11 mouse cellular contexts compared by ENCODE assay signal in genomic region chr2:130575873-130576272, GRCm38 (mm10). TPM values are rescaled to one million over a fixed set of nuclear protein-coding genes. Genes with fewer than 3 reads are reported as not detected.
DNase-seq lines count a peak whose midpoint lies in the region; ATAC-seq and TF ChIP-seq lines count a peak whose summit lies in the region.
"Had no signal": no experiment of that assay in that cellular context is flagged by ENCODE, and none has a peak within 500 bp of the region (broad histone marks: within the 10 kb centered on the region; RNA-seq: fewer than 3 reads in every experiment).

TSS of gene Oxt (plus strand) at chr2:130576173.

- peak within 1 kb of the TSS; percentile 55 for H3K4me2 ChIP-seq in lung, embryonic 14.5 days
- H3K4me2 ChIP-seq in forebrain, embryonic 15.5 days (replicated peaks) = peak within 1 kb of the TSS; percentile 44
- peak within 1 kb of the TSS; percentile 55 for H3K4me2 ChIP-seq in limb, embryonic 15.5 days

- no peak within 1 kb of the TSS for H3K9ac ChIP-seq in lung, embryonic 14.5 days
- peak within 1 kb of the TSS; percentile 24; the same call in 1 of the 2 replicates for H3K9ac ChIP-seq in forebrain, embryonic 15.5 days (replicated peaks)
- 0 out of 2 replicates have a peak within 1 kb of the TSS, but pooled peaks have one; percentile 14 for H3K9ac ChIP-seq in limb, embryonic 15.5 days

- no peak within 1 kb of the TSS for H3K27ac ChIP-seq in lung, embryonic 14.5 days (ENCODE audit: low read depth)
- H3K27ac ChIP-seq in forebrain, embryonic 15.5 days (replicated peaks) = no peak within 1 kb of the TSS
- no peak within 1 kb of the TSS for H3K27ac ChIP-seq in limb, embryonic 15.5 days
- no peak within 1 kb of the TSS for H3K27ac ChIP-seq in small intestine, adult 2 months (ENCODE audit: insufficient read depth, low read depth, low read length)

- ATAC-seq in lung, embryonic 14.5 days (ENCODE audit: insufficient read depth) = no peak
- no peak for ATAC-seq in forebrain, embryonic 15.5 days (replicated peaks)
- no peak for ATAC-seq in limb, embryonic 15.5 days (ENCODE audit: insufficient number of reproducible peaks, low FRiP score, low TSS enrichment, low read depth)

- 52% methylated on average over 9 of the region's 9 CpGs for WGBS in lung, embryonic 14.5 days
- 68% methylated on average over 9 of the region's 9 CpGs for WGBS in lung, adult 2 months
- WGBS in forebrain, embryonic 15.5 days = 48% methylated on average over 9 of the region's 9 CpGs
- 47% methylated on average over 9 of the region's 9 CpGs for WGBS in limb, embryonic 15.5 days
- 84% methylated on average over 9 of the region's 9 CpGs for WGBS in small intestine, adult 2 months

- DNase-seq in lung, embryonic 14.5 days = no peak
- no peak for DNase-seq in lung, adult 2 months
- no peak for DNase-seq in thymus, postnatal 10 days (ENCODE audit: low spot score in 2 of 2)
- no peak for DNase-seq in ovary, adult 18-20 months (ENCODE audit: low spot score)
- no peak for DNase-seq in gastrocnemius, postnatal 10 days
- DNase-seq: embryo, embryonic 11 days; kidney, adult 9 months; thymus, adult 2 months had no signal

- no peak for TF ChIP-seq CTCF in lung, embryonic 14.5 days (IDR thresholded peaks at IDR 0.05; ENCODE audit: low read depth)
- no peak for TF ChIP-seq CTCF in lung, adult 2 months (IDR thresholded peaks at IDR 0.05; ENCODE audit: insufficient read depth, low read length)
- TF ChIP-seq CTCF in small intestine, adult 2 months (IDR thresholded peaks at IDR 0.05; ENCODE audit: extremely low read depth, insufficient read length, insufficient replicate concordance, low read depth, low read length) = no peak

- H3K27me3 ChIP-seq in lung, embryonic 14.5 days (ENCODE audit: insufficient read depth, low read length) = peaks cover 61% of the 10 kb centered on the region
- peaks cover 57% of the 10 kb centered on the region for H3K27me3 ChIP-seq in forebrain, embryonic 15.5 days
- peaks cover 64% of the 10 kb centered on the region for H3K27me3 ChIP-seq in limb, embryonic 15.5 days
- H3K27me3 ChIP-seq in small intestine, adult 2 months (ENCODE audit: control insufficient read depth, insufficient read depth, low read length) = peaks cover 41% of the 10 kb centered on the region

- no peaks in the 10 kb centered on the region for H3K9me3 ChIP-seq in lung, embryonic 14.5 days (ENCODE audit: low read depth, low read length)
- H3K9me3 ChIP-seq in forebrain, embryonic 15.5 days = no peaks in the 10 kb centered on the region
- H3K9me3 ChIP-seq in limb, embryonic 15.5 days = no peaks in the 10 kb centered on the region

- H3K4me1 ChIP-seq in lung, embryonic 14.5 days (ENCODE audit: insufficient read depth) = no peaks in the 10 kb centered on the region
- H3K4me1 ChIP-seq in lung, adult 2 months (ENCODE audit: control insufficient read depth, insufficient read depth, low read length) = peaks cover 5% of the 10 kb centered on the region; the same call in 1 of the 2 replicates
- H3K4me1 ChIP-seq in forebrain, embryonic 15.5 days = peaks cover 26% of the 10 kb centered on the region
- H3K4me1 ChIP-seq in limb, embryonic 15.5 days = peaks cover 30% of the 10 kb centered on the region
- peaks cover 3% of the 10 kb centered on the region; the same call in 1 of the 2 replicates for H3K4me1 ChIP-seq in small intestine, adult 2 months (ENCODE audit: control insufficient read depth, insufficient read depth, insufficient read length, low read length)

- H3K36me3 ChIP-seq in lung, embryonic 14.5 days (ENCODE audit: insufficient read depth) = no peaks in the 10 kb centered on the region
- H3K36me3 ChIP-seq in forebrain, embryonic 15.5 days = no peaks in the 10 kb centered on the region
- H3K36me3 ChIP-seq in limb, embryonic 15.5 days = no peaks in the 10 kb centered on the region
- no peaks in the 10 kb centered on the region for H3K36me3 ChIP-seq in small intestine, adult 2 months (ENCODE audit: control insufficient read depth, insufficient read depth, low read length)

- TF ChIP-seq POLR2A in lung, adult 2 months (IDR thresholded peaks at IDR 0.05; ENCODE audit: borderline replicate concordance, extremely low read depth, low read depth, low read length) = no peak
- no peak for TF ChIP-seq POLR2A in small intestine, adult 2 months (IDR thresholded peaks at IDR 0.05; ENCODE audit: low read depth, low read length)

- peak within 1 kb of the TSS; percentile 25 for H3K4me3 ChIP-seq in lung, embryonic 14.5 days (ENCODE audit: low read depth, low read length)
- no peak within 1 kb of the TSS for H3K4me3 ChIP-seq in lung, adult 2 months (replicated peaks; ENCODE audit: extremely low read depth, low read depth, low read length)
- peak within 1 kb of the TSS; percentile 27 for H3K4me3 ChIP-seq in forebrain, embryonic 15.5 days
- peak within 1 kb of the TSS; percentile 33 for H3K4me3 ChIP-seq in limb, embryonic 15.5 days
- peak within 1 kb of the TSS; percentile 20 for H3K4me3 ChIP-seq in small intestine, adult 2 months (ENCODE audit: low read depth, low read length)

RNA-seq across cellular contexts. Expression of gene Oxt, which starts in this region (rescaled TPM):
- not detected in 2 replicates for polyA plus RNA-seq in lung, embryonic 14.5 days (2014; fragmentation: Nextera tagmentation; extraction: Ambion mirVana)
- polyA plus RNA-seq in lung, adult 2 months (2012; rRNA removed) = 0.28 TPM in 1 of 2 replicates, not detected in the other
- polyA plus RNA-seq in forebrain, embryonic 15.5 days (2015; fragmentation: Nextera tagmentation; extraction: Ambion mirVana) = 1.4 and 2.6 TPM in 2 replicates
- not detected in 2 replicates for polyA plus RNA-seq in limb, embryonic 15.5 days (2015; fragmentation: Nextera tagmentation; extraction: Ambion mirVana)
- not detected in 2 replicates for polyA plus RNA-seq in small intestine, adult 2 months (2012; rRNA removed)
- not detected for total RNA-seq in gastrocnemius, postnatal 10 days (2021)
